Mouse (Mus musculus) kidney, postnatal 14 days (tissue): ENCODE measurements at regions not wholly inside any gene's neighbourhood (a gene's known extent, or its start where the extent isn't known, plus 50 kb on each side); places are given as distances from the start of the nearest gene placed in this dataset.

Experiments
- DNase-seq: peaks from one replicate; pipeline ENCODE4 v3.0.0; 2022; ENCODE audit warnings: mixed read lengths

GRCm38 (mm10) chr2:61071025-61071424 is 108.0 kb upstream of the Rbms1 start:
- peak; percentile 15 for DNase-seq

GRCm38 (mm10) chr2:61067877-61068276 is 104.9 kb upstream of the Rbms1 start:
- DNase-seq, result no peak

- DNase-seq, result peak; percentile 85
These were observed 99.1 kb upstream of the Rbms1 start for GRCm38 (mm10) chr2:61062125-61062524.

- DNase-seq, result no peak
These were observed 97.9 kb upstream of the Rbms1 start for GRCm38 (mm10) chr2:61060906-61061305.

- DNase-seq, result peak; percentile 63
These were observed 95.7 kb upstream of the Rbms1 start for GRCm38 (mm10) chr2:61058545-61059235.

- DNase-seq, result no peak
These were observed 89.3 kb upstream of the Rbms1 start for GRCm38 (mm10) chr2:61052296-61052695.

GRCm38 (mm10) chr2:61051808-61052207 is 88.8 kb upstream of the Rbms1 start:
- DNase-seq, result no peak

- DNase-seq, result no peak
These were observed 83.2 kb upstream of the Rbms1 start for GRCm38 (mm10) chr2:61046111-61046767.

- DNase-seq, result no peak
These were observed 82.5 kb upstream of the Rbms1 start for GRCm38 (mm10) chr2:61045467-61045866.

- DNase-seq, result no peak
These were observed 69.9 kb upstream of the Rbms1 start for GRCm38 (mm10) chr2:61032920-61033319.

GRCm38 (mm10) chr2:61029706-61030105 is 66.7 kb upstream of the Rbms1 start:
- DNase-seq, result no peak

- no peak for DNase-seq
These were observed 65.6 kb upstream of the Rbms1 start for GRCm38 (mm10) chr2:61028578-61028977.

GRCm38 (mm10) chr2:61027686-61028085 is 64.7 kb upstream of the Rbms1 start:
- DNase-seq, result no peak

GRCm38 (mm10) chr2:61022411-61022810 is 59.4 kb upstream of the Rbms1 start:
- DNase-seq, result no peak

GRCm38 (mm10) chr2:61020791-61021190 is 57.8 kb upstream of the Rbms1 start:
- peak; percentile 12 for DNase-seq

GRCm38 (mm10) chr2:61013006-61013405 is 50.0 kb upstream of the Rbms1 start:
- DNase-seq, result peak; percentile 48
